Mouse (Mus musculus): ENCODE measurements around the gene Xrcc5. TPM values are rescaled to one million over a fixed set of nuclear protein-coding genes. Genes with fewer than 3 reads are reported as not detected.

Gene Xrcc5
- total RNA-seq, 2 experiments from 2014 or later, result 0.31 to 0.77 TPM

- ATAC-seq (ENCODE audit: poor library complexity, severe bottlenecking), result peak; percentile 77
Observed at GRCm38 (mm10) chr1:72313399-72314039, 6.3 kb downstream of the Xrcc5 start.

- ATAC-seq (ENCODE audit: poor library complexity, severe bottlenecking), result no peak
Observed at GRCm38 (mm10) chr1:72315447-72315846, 8.2 kb downstream of the Xrcc5 start.

- no peak for ATAC-seq (ENCODE audit: poor library complexity, severe bottlenecking)
Observed at GRCm38 (mm10) chr1:72316409-72316808, 9.2 kb downstream of the Xrcc5 start.

GRCm38 (mm10) chr1:72316901-72317300 lies 9.7 kb downstream of the Xrcc5 start:
- no peak for ATAC-seq (ENCODE audit: poor library complexity, severe bottlenecking)

GRCm38 (mm10) chr1:72320759-72321158 lies 13.5 kb downstream of the Xrcc5 start:
- peak; percentile 81 for ATAC-seq (ENCODE audit: poor library complexity, severe bottlenecking)

- ATAC-seq (ENCODE audit: poor library complexity, severe bottlenecking), result no peak
Observed at GRCm38 (mm10) chr1:72323248-72323647, 16.0 kb downstream of the Xrcc5 start.

- peak; percentile 75 for ATAC-seq (ENCODE audit: poor library complexity, severe bottlenecking)
Observed at GRCm38 (mm10) chr1:72326162-72326821, 19.1 kb downstream of the Xrcc5 start.

GRCm38 (mm10) chr1:72334807-72335206 lies 27.6 kb downstream of the Xrcc5 start:
- ATAC-seq (ENCODE audit: poor library complexity, severe bottlenecking), result no peak

- ATAC-seq (ENCODE audit: poor library complexity, severe bottlenecking), result no peak
Observed at GRCm38 (mm10) chr1:72336780-72337179, 29.6 kb downstream of the Xrcc5 start.

GRCm38 (mm10) chr1:72338341-72338740 lies 31.1 kb downstream of the Xrcc5 start:
- ATAC-seq (ENCODE audit: poor library complexity, severe bottlenecking), result no peak

- ATAC-seq (ENCODE audit: poor library complexity, severe bottlenecking), result no peak
Observed at GRCm38 (mm10) chr1:72347873-72348272, 40.7 kb downstream of the Xrcc5 start.

- ATAC-seq (ENCODE audit: poor library complexity, severe bottlenecking), result no peak
Observed at GRCm38 (mm10) chr1:72354856-72355255, 47.6 kb downstream of the Xrcc5 start.

GRCm38 (mm10) chr1:72358216-72358615 lies 51.0 kb downstream of the Xrcc5 start:
- no peak for ATAC-seq (ENCODE audit: poor library complexity, severe bottlenecking)

- ATAC-seq (ENCODE audit: poor library complexity, severe bottlenecking), result peak; percentile 45
Observed at GRCm38 (mm10) chr1:72359462-72359861, 52.2 kb downstream of the Xrcc5 start.

GRCm38 (mm10) chr1:72360809-72361208 lies 53.6 kb downstream of the Xrcc5 start:
- ATAC-seq (ENCODE audit: poor library complexity, severe bottlenecking), result peak; percentile 65

GRCm38 (mm10) chr1:72364661-72365060 lies 57.4 kb downstream of the Xrcc5 start:
- no peak for ATAC-seq (ENCODE audit: poor library complexity, severe bottlenecking)

- no peak for ATAC-seq (ENCODE audit: poor library complexity, severe bottlenecking)
Observed at GRCm38 (mm10) chr1:72372512-72372911, 65.3 kb downstream of the Xrcc5 start.

- ATAC-seq (ENCODE audit: poor library complexity, severe bottlenecking), result no peak
Observed at GRCm38 (mm10) chr1:72372913-72373312, 65.7 kb downstream of the Xrcc5 start.

GRCm38 (mm10) chr1:72373648-72374047 lies 66.4 kb downstream of the Xrcc5 start:
- ATAC-seq (ENCODE audit: poor library complexity, severe bottlenecking), result no peak

GRCm38 (mm10) chr1:72374049-72374448 lies 66.8 kb downstream of the Xrcc5 start:
- no peak for ATAC-seq (ENCODE audit: poor library complexity, severe bottlenecking)

GRCm38 (mm10) chr1:72378151-72378550 lies 70.9 kb downstream of the Xrcc5 start:
- ATAC-seq (ENCODE audit: poor library complexity, severe bottlenecking), result no peak

- no peak for ATAC-seq (ENCODE audit: poor library complexity, severe bottlenecking)
Observed at GRCm38 (mm10) chr1:72379752-72380353, 72.6 kb downstream of the Xrcc5 start.
